Mouse (Mus musculus) MEL (cell line): Measurements from ENCODE around the gene Slc17a7. TPM values are rescaled to one million over a fixed set of nuclear protein-coding genes. Genes with fewer than 3 reads are reported as not detected.

ENCODE experiments used
- DNase-seq: peaks from one replicate; pipeline ENCODE4 v3.0.0; 2011; ENCODE audit warnings: low read depth, low spot score
- H3K27ac ChIP-seq: 2 replicates; pipeline ENCODE4 v1.5.1; 2012; ENCODE audit warnings: low read depth, mild to moderate bottlenecking, control low read depth, low read length, moderate library complexity; ENCODE audit not compliant: control insufficient read depth
- H3K27me3 ChIP-seq, 2 experiments: fragments of 150-350 bp in 1 of 2; sonication (generic) in 1 of 2; 2 replicates each; pipeline ENCODE4 v1.6.1; 2012; ENCODE audit warnings: low read length in 2 of 2, mild to moderate bottlenecking in 2 of 2, improper control_type of control experiment in 1 of 2, moderate library complexity in 1 of 2; ENCODE audit not compliant: insufficient read depth in 2 of 2, control insufficient read depth in 1 of 2
- H3K36me3 ChIP-seq, 2 experiments: 2 replicates each; pipeline ENCODE4 v1.6.1; 2012 to 2014; ENCODE audit warnings: low read length in 2 of 2, improper control_type of control experiment in 1 of 2, inconsistent platforms in 1 of 2, mild to moderate bottlenecking in 1 of 2; ENCODE audit not compliant: insufficient read depth in 2 of 2, control insufficient read depth in 1 of 2
- H3K4me1 ChIP-seq, 2 experiments: fragments of 150-350 bp in 1 of 2; sonication (generic) in 1 of 2; 2 replicates each; pipeline ENCODE4 v1.6.1; 2012; ENCODE audit warnings: low read length in 2 of 2, improper control_type of control experiment in 1 of 2, mild to moderate bottlenecking in 1 of 2; ENCODE audit not compliant: insufficient read depth in 2 of 2, control insufficient read depth in 1 of 2
- H3K4me3 ChIP-seq, 2 experiments: fragments of 150-350 bp in 1 of 2; sonication (generic) in 1 of 2; 2 replicates each; pipeline ENCODE4 v1.5.1; 2012; ENCODE audit warnings: low read depth in 2 of 2, low read length in 2 of 2, mild to moderate bottlenecking in 2 of 2, moderate library complexity in 2 of 2, control low read depth in 1 of 2, improper control_type of control experiment in 1 of 2; ENCODE audit not compliant: control insufficient read depth in 1 of 2, insufficient read depth in 1 of 2
- H3K79me2 ChIP-seq: 2 replicates; pipeline ENCODE4 v1.6.1; 2012; ENCODE audit warnings: mild to moderate bottlenecking, low read length, moderate library complexity; ENCODE audit not compliant: control insufficient read depth, poor library complexity, insufficient read depth
- H3K9ac ChIP-seq: 2 replicates; pipeline ENCODE4 v1.6.1; 2012; ENCODE audit warnings: low read depth, mild to moderate bottlenecking, control low read depth, low read length, moderate library complexity; ENCODE audit not compliant: control insufficient read depth, poor library complexity, severe bottlenecking
- H3K9me3 ChIP-seq: fragments of 150-350 bp; sonication (generic); replicated peaks from 2 replicates; pipeline ENCODE4 v1.6.1; 2012; ENCODE audit warnings: mild to moderate bottlenecking, low read length, improper control_type of control experiment, moderate library complexity; ENCODE audit not compliant: insufficient read depth
- BHLHE40 ChIP-seq: IDR thresholded peaks from 2 replicates; pipeline ENCODE4 v1.6.1; 2012; ENCODE audit warnings: low read depth, mild to moderate bottlenecking, inconsistent platforms, low read length, improper control_type of control experiment, borderline replicate concordance
- CHD1 ChIP-seq: IDR thresholded peaks from 2 replicates; pipeline ENCODE4 v1.6.1; 2012; ENCODE audit warnings: low read depth, mild to moderate bottlenecking, inconsistent platforms, low read length, improper control_type of control experiment
- CTCF ChIP-seq, 3 experiments: IDR thresholded peaks in 2 of 3; conservative IDR thresholded peaks in 1 of 3; 2 replicates each; pipeline ENCODE4 v1.5.1; 2011 to 2012; ENCODE audit warnings: low read length in 3 of 3, low read depth in 2 of 3, mild to moderate bottlenecking in 2 of 3, improper control_type of control experiment in 1 of 3, inconsistent platforms in 1 of 3, mixed read lengths in 1 of 3, moderate library complexity in 1 of 3; ENCODE audit not compliant: control insufficient read depth in 1 of 3, insufficient read depth in 1 of 3, poor library complexity in 1 of 3, severe bottlenecking in 1 of 3
- ELF1 ChIP-seq: IDR thresholded peaks from 2 replicates; pipeline ENCODE4 v1.6.1; 2014; ENCODE audit warnings: low read depth, mild to moderate bottlenecking, inconsistent platforms, low read length, improper control_type of control experiment, moderate library complexity
- GABPA ChIP-seq: IDR thresholded peaks from 2 replicates; pipeline ENCODE4 v1.6.1; 2012; ENCODE audit warnings: low read depth, mild to moderate bottlenecking, inconsistent platforms, low read length, improper control_type of control experiment, moderate library complexity
- GATA1 ChIP-seq: IDR thresholded peaks from 2 replicates; pipeline ENCODE4 v1.6.1; 2011; ENCODE audit warnings: low read depth, low read length, improper control_type of control experiment
- MAX ChIP-seq: IDR thresholded peaks from 2 replicates; pipeline ENCODE4 v1.6.1; 2011; ENCODE audit warnings: low read length, improper control_type of control experiment
- MAZ ChIP-seq: IDR thresholded peaks from 2 replicates; pipeline ENCODE4 v1.6.1; 2012; ENCODE audit warnings: low read depth, mild to moderate bottlenecking, inconsistent platforms, low read length, improper control_type of control experiment
- MEF2A ChIP-seq: IDR thresholded peaks from 2 replicates; pipeline ENCODE4 v1.6.1; 2014; ENCODE audit warnings: low read depth, mild to moderate bottlenecking, inconsistent platforms, low read length, improper control_type of control experiment; ENCODE audit not compliant: poor library complexity, insufficient replicate concordance, severe bottlenecking; ENCODE audit errors: extremely low read depth
- MXI1 ChIP-seq: IDR thresholded peaks from 2 replicates; pipeline ENCODE4 v1.6.1; 2011; ENCODE audit warnings: mild to moderate bottlenecking, low read depth, low read length, improper control_type of control experiment
- NRF1 ChIP-seq: IDR thresholded peaks from 2 replicates; pipeline ENCODE4 v1.6.1; 2014; ENCODE audit warnings: low read depth, mild to moderate bottlenecking, inconsistent platforms, low read length, improper control_type of control experiment, moderate library complexity; ENCODE audit not compliant: poor library complexity, insufficient read depth, severe bottlenecking
- POLR2A ChIP-seq, 2 experiments: IDR thresholded peaks; 2 replicates each; pipeline ENCODE4 v1.6.1; 2011 to 2012; ENCODE audit warnings: low read length in 2 of 2, mild to moderate bottlenecking in 2 of 2, control low read depth in 1 of 2, improper control_type of control experiment in 1 of 2, low read depth in 1 of 2, moderate library complexity in 1 of 2; ENCODE audit not compliant: control insufficient read depth in 1 of 2, insufficient read depth in 1 of 2, poor library complexity in 1 of 2
- POLR2AphosphoS2 ChIP-seq: IDR thresholded peaks from 2 replicates; pipeline ENCODE4 v1.6.1; 2011; ENCODE audit warnings: low read length, improper control_type of control experiment
- POLR2AphosphoS5 ChIP-seq: IDR thresholded peaks from 2 replicates; pipeline ENCODE4 v1.6.1; 2012; ENCODE audit warnings: low read depth, borderline replicate concordance, mild to moderate bottlenecking, inconsistent platforms, low read length, moderate library complexity, mixed read lengths
- UBTF ChIP-seq: IDR thresholded peaks from 2 replicates; pipeline ENCODE4 v1.6.1; 2012; ENCODE audit warnings: low read depth, mild to moderate bottlenecking, inconsistent platforms, low read length, improper control_type of control experiment, moderate library complexity, borderline replicate concordance; ENCODE audit not compliant: insufficient read depth
- USF1 ChIP-seq: IDR thresholded peaks from 2 replicates; pipeline ENCODE4 v1.6.1; 2014; ENCODE audit warnings: low read depth, mild to moderate bottlenecking, inconsistent platforms, low read length, improper control_type of control experiment, moderate library complexity
- USF2 ChIP-seq, 2 experiments: IDR thresholded peaks; 2 replicates each; pipeline ENCODE4 v1.6.1; 2011 to 2012; ENCODE audit warnings: improper control_type of control experiment in 2 of 2, low read length in 2 of 2, borderline replicate concordance in 1 of 2, inconsistent platforms in 1 of 2, low read depth in 1 of 2, mild to moderate bottlenecking in 1 of 2; ENCODE audit not compliant: insufficient read depth in 1 of 2
- ZKSCAN1 ChIP-seq: IDR thresholded peaks from 2 replicates; pipeline ENCODE4 v1.6.1; 2012; ENCODE audit warnings: low read depth, mild to moderate bottlenecking, inconsistent platforms, low read length, improper control_type of control experiment, moderate library complexity
- polyA plus RNA-seq, 2 experiments: library from polyadenylated mRNA; stranded (reverse) in 1 of 2; unstranded in 1 of 2; fragments of >175 nt in 1 of 2; fragments of >200 nt in 1 of 2; gene quantifications; 2 replicates each; pipeline versions ENCODE4 v1.2.1 to v1.2.4; 2012; ENCODE audit warnings: low replicate concordance in 2 of 2, low read depth in 1 of 2; ENCODE audit not compliant: insufficient read length in 2 of 2, insufficient read depth in 1 of 2, missing spikeins in 1 of 2
- total RNA-seq: library from RNA; depleted of rRNA; stranded (reverse); fragments of 300-350 nt; gene quantifications from 2 replicates; pipeline ENCODE4 v1.2.3, GENCODE M21; 2012

Slc17a7 gene
- total and polyA plus RNA-seq, 3 experiments, result 0.23 to 1.0 TPM; not detected in 1

GRCm38 (mm10) chr7:45164833-45165232 lies 1.1 kb downstream of the Slc17a7 start:
- H3K27me3 ChIP-seq, result peaks cover 4 to 9% of the 10 kb centered on the region in 2 experiments

DNA sequence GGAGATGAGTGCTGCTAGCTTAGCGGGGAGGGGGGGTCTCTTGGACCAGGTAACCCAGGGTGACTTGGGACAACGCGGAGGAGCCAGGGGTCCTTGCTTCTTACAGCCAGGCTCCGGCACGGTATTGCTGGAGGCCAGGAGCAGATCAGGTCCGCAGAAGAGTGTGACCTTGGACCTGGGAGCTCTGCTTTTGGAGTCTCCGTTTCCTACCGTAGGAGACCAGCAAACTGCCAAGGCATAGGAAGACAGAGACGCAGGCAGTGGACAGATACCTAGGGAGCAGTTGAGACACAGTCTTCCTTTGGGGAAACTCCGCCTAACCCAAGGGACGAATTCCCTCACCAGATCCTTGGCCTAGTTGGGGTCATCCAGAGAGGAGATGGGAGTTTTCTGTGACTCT lies 2.0 kb downstream of the Slc17a7 start:
- Histone ChIP-seq H3K4me1 (no peaks in the 10 kb centered on the region; a peak in 2 of 4 replicates), H3K36me3 (peaks cover 0 to 4% of the 10 kb centered on the region in 2 experiments; a peak in 1 of 4 replicates), H3K4me3 (no peak overlapping the region), H3K27ac (no peak overlapping the region), H3K9me3 (no peaks in the 10 kb centered on the region), H3K79me2 (no peaks in the 10 kb centered on the region), H3K9ac (no peak overlapping the region), H3K27me3 (peaks cover 4 to 9% of the 10 kb centered on the region in 2 experiments)
- DNase-seq, result no peak
- no peak for TF ChIP-seq GATA1
- TF ChIP-seq UBTF, result no peak
- no peak for TF ChIP-seq POLR2AphosphoS5
- no peak for TF ChIP-seq MAX
- TF ChIP-seq BHLHE40, result no peak
- TF ChIP-seq NRF1, result no peak
- no peak for TF ChIP-seq CHD1
- TF ChIP-seq USF2 (IDR thresholded peaks at IDR 0.05; ENCODE audit: borderline replicate concordance in 1 of 2, insufficient read depth in 1 of 2, low read depth in 1 of 2, low read length in 2 of 2), result no peak
- TF ChIP-seq ZKSCAN1, result no peak
- no peak for TF ChIP-seq USF1
- no peak for TF ChIP-seq ELF1
- no peak for TF ChIP-seq POLR2AphosphoS2
- no peak for TF ChIP-seq POLR2A (IDR thresholded peaks at IDR 0.05; ENCODE audit: control insufficient read depth in 1 of 2, insufficient read depth in 1 of 2, low read depth in 1 of 2, low read length in 2 of 2, poor library complexity in 1 of 2)
- TF ChIP-seq MEF2A, result no peak
- TF ChIP-seq CTCF (IDR thresholded peaks at IDR 0.05 in 2 of 3, conservative IDR thresholded peaks at IDR 0.05 in 1 of 3; ENCODE audit: control insufficient read depth in 1 of 3, insufficient read depth in 1 of 3, low read depth in 2 of 3, low read length in 3 of 3, poor library complexity in 1 of 3, severe bottlenecking in 1 of 3), result no peak
- no peak for TF ChIP-seq MAZ
- no peak for TF ChIP-seq GABPA

More at GRCm38 (mm10) chr7:45164833-45165232, 1.1 kb downstream of the Slc17a7 start:
- no peak for DNase-seq
- no peak overlapping the region for H3K4me3 ChIP-seq
- H3K9ac ChIP-seq, result no peak overlapping the region
- TF ChIP-seq MXI1, result no peak
- TF ChIP-seq NRF1, result no peak
- no peak overlapping the region for H3K27ac ChIP-seq
- no peaks in the 10 kb centered on the region; a peak in 2 of 4 replicates for H3K4me1 ChIP-seq
- H3K9me3 ChIP-seq, result no peaks in the 10 kb centered on the region
- no peaks in the 10 kb centered on the region for H3K79me2 ChIP-seq
- H3K36me3 ChIP-seq, result peaks cover 0 to 4% of the 10 kb centered on the region in 2 experiments; a peak in 1 of 4 replicates
